Mouse (Mus musculus) neural tube, embryonic 11.5 days (tissue): ENCODE data around the gene Prkar1b. TPM values are rescaled to one million over a fixed set of nuclear protein-coding genes. Genes with fewer than 3 reads are reported as not detected.

Source experiments
- ATAC-seq: fragments of 200-750 bp; cut with Nextera tagmentation; 2 replicates; pipeline ENCODE4 v1.8.0; 2017; ENCODE audit warnings: moderate number of reproducible peaks, mild to moderate bottlenecking, moderate TSS enrichment, moderate library complexity; ENCODE audit not compliant: insufficient read depth, low FRiP score, low TSS enrichment
- DNase-seq: peaks from one replicate; pipeline ENCODE4 v3.0.0-alpha.2; 2015; ENCODE audit warnings: low spot score
- H3K27ac ChIP-seq: fragments of 300-500 bp; sonication (generic); 2 replicates; pipeline ENCODE4 v1.5.1; 2014; ENCODE audit warnings: low read depth, mild to moderate bottlenecking, low read length
- H3K27me3 ChIP-seq: fragments of 300-500 bp; sonication (generic); 2 replicates; pipeline ENCODE4 v1.6.1; 2014; ENCODE audit warnings: mild to moderate bottlenecking, low read length, mixed read lengths; ENCODE audit not compliant: control insufficient read depth, insufficient read depth
- H3K36me3 ChIP-seq: fragments of 300-500 bp; sonication (generic); 2 replicates; pipeline ENCODE4 v1.6.1; 2014; ENCODE audit warnings: mild to moderate bottlenecking, low read length, moderate library complexity, mixed read lengths; ENCODE audit not compliant: control insufficient read depth, insufficient read depth
- H3K4me1 ChIP-seq: fragments of 300-500 bp; sonication (generic); 2 replicates; pipeline ENCODE4 v1.6.1; 2014; ENCODE audit warnings: low read length, mixed read lengths; ENCODE audit not compliant: control insufficient read depth, insufficient read depth
- H3K4me2 ChIP-seq: fragments of 300-500 bp; sonication (generic); 2 replicates; pipeline ENCODE4 v1.6.1; 2014; ENCODE audit warnings: low read depth, mild to moderate bottlenecking, moderate library complexity
- H3K4me3 ChIP-seq: fragments of 300-500 bp; sonication (generic); 2 replicates; pipeline ENCODE4 v1.5.1; 2014; ENCODE audit warnings: low read depth, low read length
- H3K9ac ChIP-seq: fragments of 300-500 bp; sonication (generic); 2 replicates; pipeline ENCODE4 v1.6.1; 2014; ENCODE audit warnings: mild to moderate bottlenecking, low read length
- H3K9me3 ChIP-seq: fragments of 300-500 bp; sonication (generic); 2 replicates; pipeline ENCODE4 v1.6.1; 2016; ENCODE audit warnings: low read length; ENCODE audit not compliant: control insufficient read depth
- WGBS: fragments of 180-500 bp; shearing (Covaris S2); extraction: QIAGEN DNeasy Blood & Tissue Kit; methylation state at CpG from one replicate; pipeline ENCODE4 v1.1.7; 2014; 5-methylcytosine and 5-hydroxymethylcytosine counted together
- polyA plus RNA-seq: library from polyadenylated mRNA; unstranded; fragments of >200 nt; fragmentation: Nextera tagmentation; extraction: Ambion mirVana; gene quantifications from 2 replicates; pipeline ENCODE4 v1.2.1, GENCODE M21; 2014

The Prkar1b gene
- polyA plus RNA-seq, 1 experiment from 2014 or later, result 39.4 TPM

DNA sequence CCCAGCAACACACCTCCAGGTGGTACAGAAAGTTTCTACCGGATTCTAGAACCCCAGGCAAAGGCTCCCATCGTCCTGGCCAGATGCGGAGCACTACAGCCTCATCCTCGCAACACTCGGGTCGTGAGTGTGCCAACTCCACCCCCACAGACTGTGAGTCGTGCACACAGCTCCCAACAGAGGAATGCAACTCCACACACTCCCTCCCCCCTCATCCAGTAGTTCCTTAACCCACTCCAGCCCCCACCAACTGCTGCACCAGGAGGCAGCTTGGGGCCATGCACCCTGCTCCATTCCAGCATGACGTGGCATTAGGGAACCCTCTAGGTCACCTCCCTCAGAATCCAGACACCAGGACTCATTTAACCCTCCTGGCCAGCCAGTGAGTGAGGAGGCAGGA lies 170.0 kb downstream of the Prkar1b start:
- H3K27ac ChIP-seq, result no peak overlapping the region
- ATAC-seq (no peak), DNase-seq (no peak)
- H3K4me2 ChIP-seq, result no peak overlapping the region
- H3K9ac ChIP-seq, result no peak overlapping the region
- no peaks in the 10 kb centered on the region for H3K9me3 ChIP-seq
- no peaks in the 10 kb centered on the region for H3K36me3 ChIP-seq
- no peaks in the 10 kb centered on the region for H3K4me1 ChIP-seq
- H3K4me3 ChIP-seq, result no peak overlapping the region
- H3K27me3 ChIP-seq, result no peaks in the 10 kb centered on the region
- WGBS, result 86% methylated on average over 8 of the region's 8 CpGs

DNA sequence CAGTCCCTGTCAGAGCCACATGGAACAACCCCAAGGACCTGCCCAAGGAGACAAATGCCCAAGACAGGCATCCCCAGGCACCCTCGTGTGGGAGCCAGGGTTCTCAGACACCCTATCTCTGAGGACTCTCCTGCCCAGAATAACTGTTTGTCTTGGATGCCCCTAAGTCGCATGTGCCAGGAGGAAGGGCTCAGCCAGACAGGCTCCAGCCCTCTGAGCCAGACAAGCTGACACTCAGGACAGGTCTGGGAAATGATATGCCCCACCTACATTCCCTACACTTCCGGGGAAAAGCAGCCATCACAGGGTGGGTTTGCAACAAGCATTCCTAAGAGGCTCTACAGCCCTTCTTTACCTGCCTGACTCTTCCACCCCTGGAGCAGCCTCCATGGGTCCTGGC lies 172.0 kb downstream of the Prkar1b start:
- ATAC-seq (no peak), DNase-seq (no peak)

DNA sequence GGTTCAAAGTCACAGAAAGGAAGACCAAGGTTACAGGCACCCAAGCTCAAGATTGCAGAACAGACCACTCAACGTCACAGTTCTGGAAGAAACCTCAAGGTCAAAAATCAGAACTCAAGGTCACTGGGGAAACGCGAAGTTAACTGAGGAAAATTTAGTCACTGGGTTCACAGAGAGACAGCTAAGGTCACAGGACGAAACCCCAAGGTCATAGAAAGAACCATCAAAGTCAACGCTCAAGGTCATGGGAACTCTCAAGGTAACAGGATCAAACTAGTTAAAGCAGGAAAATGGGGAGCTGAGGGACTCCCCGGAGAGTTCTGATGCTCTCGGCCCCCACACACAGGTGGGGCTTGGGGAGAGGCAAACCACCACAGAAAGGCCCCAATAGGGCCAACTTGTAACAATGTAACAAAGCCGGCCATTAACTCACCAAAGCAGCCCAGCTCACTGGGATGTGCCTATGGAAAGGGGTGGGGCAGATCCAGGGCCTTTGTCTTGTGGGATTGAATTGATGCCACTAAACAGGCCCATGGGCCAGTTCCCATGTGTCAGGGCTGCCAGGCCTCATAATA lies 174.8 kb downstream of the Prkar1b start:
- no peaks in the 10 kb centered on the region for H3K27me3 ChIP-seq
- no peaks in the 10 kb centered on the region for H3K36me3 ChIP-seq
- WGBS, result 87% methylated on average over 8 of the region's 8 CpGs
- no peak for DNase-seq
- H3K9me3 ChIP-seq, result no peaks in the 10 kb centered on the region
- H3K4me1 ChIP-seq, result no peaks in the 10 kb centered on the region
- no peak for ATAC-seq
- H3K4me3 ChIP-seq, result no peak overlapping the region
- no peak overlapping the region for H3K27ac ChIP-seq
- H3K4me2 ChIP-seq, result no peak overlapping the region
- H3K9ac ChIP-seq, result no peak overlapping the region

More for the DNA sequence above, 172.0 kb downstream of the Prkar1b start:
- Histone ChIP-seq H3K27me3 (no peaks in the 10 kb centered on the region), H3K9ac (no peak overlapping the region), H3K36me3 (no peaks in the 10 kb centered on the region), H3K27ac (no peak overlapping the region), H3K4me2 (no peak overlapping the region), H3K9me3 (no peaks in the 10 kb centered on the region), H3K4me1 (no peaks in the 10 kb centered on the region), H3K4me3 (no peak overlapping the region)
- WGBS, result 65% methylated on average over 3 of the region's 3 CpGs

DNA sequence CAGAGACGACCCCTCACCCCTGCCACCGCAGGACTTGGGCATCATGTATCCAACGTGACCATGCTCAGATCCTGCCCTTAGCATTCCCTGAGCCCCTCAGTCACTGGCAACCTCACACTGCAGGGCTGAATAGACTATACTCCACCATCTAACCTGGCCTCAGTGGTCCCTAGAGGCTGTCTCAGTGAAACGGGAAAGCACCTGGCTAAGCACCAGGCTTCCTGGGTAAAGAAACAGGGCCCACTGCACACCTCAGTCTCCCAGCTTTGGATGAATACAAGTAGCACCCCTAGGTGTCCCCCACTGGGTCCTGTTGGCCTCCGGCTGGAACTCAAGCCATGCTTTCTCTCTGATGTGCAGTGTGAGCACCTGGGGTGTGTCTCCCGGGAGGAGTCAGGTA lies 176.3 kb downstream of the Prkar1b start:
- no peak overlapping the region for H3K4me3 ChIP-seq
- no peaks in the 10 kb centered on the region for H3K9me3 ChIP-seq
- no peak overlapping the region for H3K27ac ChIP-seq
- no peaks in the 10 kb centered on the region for H3K27me3 ChIP-seq
- no peaks in the 10 kb centered on the region for H3K4me1 ChIP-seq
- H3K4me2 ChIP-seq, result no peak overlapping the region
- H3K36me3 ChIP-seq, result no peaks in the 10 kb centered on the region
- 90% methylated on average over 6 of the region's 6 CpGs for WGBS
- no peak for ATAC-seq
- no peak for DNase-seq
- H3K9ac ChIP-seq, result no peak overlapping the region

DNA sequence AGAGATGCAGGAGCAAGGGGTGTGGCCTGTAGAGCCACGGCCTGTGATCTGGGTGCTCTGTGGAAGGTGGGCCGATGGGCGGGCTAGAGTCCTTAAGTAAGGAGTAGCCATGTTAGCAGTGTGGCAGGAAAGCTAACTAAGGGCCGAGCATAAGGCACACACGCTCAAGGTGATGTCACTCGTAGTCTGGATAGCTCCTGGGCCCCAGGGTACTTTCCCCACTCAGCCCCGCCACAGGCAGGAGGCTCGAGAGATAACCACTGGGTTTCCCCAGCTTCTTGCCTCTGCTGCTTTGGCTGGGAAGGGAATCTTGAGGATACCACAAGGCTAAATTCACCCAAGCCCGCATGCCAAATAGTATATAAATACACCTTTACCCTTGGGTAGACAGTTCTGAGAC lies 178.4 kb downstream of the Prkar1b start:
- Histone ChIP-seq H3K27me3 (no peaks in the 10 kb centered on the region), H3K9ac (no peak overlapping the region), H3K36me3 (no peaks in the 10 kb centered on the region), H3K4me3 (no peak overlapping the region), H3K27ac (no peak overlapping the region), H3K4me1 (no peaks in the 10 kb centered on the region), H3K9me3 (no peaks in the 10 kb centered on the region), H3K4me2 (no peak overlapping the region)
- ATAC-seq (no peak), DNase-seq (no peak)
- WGBS, result 75% methylated on average over 9 of the region's 9 CpGs

DNA sequence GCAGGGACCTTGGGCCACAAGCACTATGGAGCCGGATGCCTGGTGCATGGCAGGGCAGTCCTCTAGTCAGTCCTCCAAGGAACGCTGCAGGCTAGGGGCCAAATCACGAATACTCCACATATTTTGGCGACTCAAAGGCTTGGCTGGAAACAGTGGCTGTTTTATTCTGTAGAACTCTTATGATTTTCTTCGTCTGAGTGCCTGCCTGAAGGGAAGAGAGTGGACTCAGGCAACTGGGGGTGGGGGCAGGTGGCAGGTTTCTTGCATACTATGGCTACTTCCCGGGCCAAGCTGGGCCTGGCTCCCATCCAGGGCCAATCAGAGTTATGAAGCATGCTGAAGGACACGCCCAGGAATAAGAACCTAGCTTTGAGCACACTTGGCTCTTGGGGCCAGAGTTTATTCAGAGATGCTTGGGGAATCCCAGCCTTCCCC lies 179.7 kb downstream of the Prkar1b start:
- no peaks in the 10 kb centered on the region for H3K36me3 ChIP-seq
- no peak overlapping the region for H3K9ac ChIP-seq
- no peak overlapping the region for H3K4me3 ChIP-seq
- H3K9me3 ChIP-seq, result no peaks in the 10 kb centered on the region
- no peak overlapping the region for H3K27ac ChIP-seq
- 77% methylated on average over 7 of the region's 7 CpGs for WGBS
- DNase-seq (no peak), ATAC-seq (no peak)
- no peaks in the 10 kb centered on the region for H3K4me1 ChIP-seq
- H3K4me2 ChIP-seq, result no peak overlapping the region
- no peaks in the 10 kb centered on the region for H3K27me3 ChIP-seq

Other genes starting within 250 kb of the Prkar1b start
- gene Pdgfa, start 152.6 kb downstream of the Prkar1b start, polyA plus RNA-seq, result 16.1 TPM in 2 replicates
- 8.5 and 10.6 TPM in 2 replicates for gene Dnaaf5, start 222 bp upstream of the Prkar1b start, polyA plus RNA-seq
- gene Sun1, start 50.6 kb upstream of the Prkar1b start, polyA plus RNA-seq, result 45.3 and 48.9 TPM in 2 replicates
- 143 and 145 TPM in 2 replicates for gene Get4, start 102.3 kb upstream of the Prkar1b start, polyA plus RNA-seq
- 7.7 and 8.4 TPM in 2 replicates for gene Adap1, start 175.6 kb upstream of the Prkar1b start, polyA plus RNA-seq
- gene Cox19, start 201.4 kb upstream of the Prkar1b start, polyA plus RNA-seq, result 141 and 142 TPM in 2 replicates
- gene Cyp2w1, start 202.6 kb upstream of the Prkar1b start, polyA plus RNA-seq, result not detected in 2 replicates
- 2.4 TPM in 2 replicates for gene Gpr146, start 227.7 kb upstream of the Prkar1b start, polyA plus RNA-seq